Mouse (Mus musculus): ENCODE measurements around the gene Mrpl41. TPM values are rescaled to one million over a fixed set of nuclear protein-coding genes. Genes with fewer than 3 reads are reported as not detected.
"Not testable (repeated sequence)": the region's sequence is repeated elsewhere in the genome, so short reads cannot be mapped to it uniquely, and the experiment has no call there.

The Mrpl41 gene
- 22.5 to 54.3 TPM (median 43.5 TPM) in 3 replicates for total RNA-seq (2017)

GRCm38 (mm10) chr2:24974906-24975703 is at the start of gene Mrpl41:
Gene Mrpl41 (minus strand): TSS chr2:24975098.
- ATAC-seq (replicated peaks; ENCODE audit: insufficient number of reproducible peaks, low FRiP score, low TSS enrichment, poor library complexity, severe bottlenecking), result peak; percentile 81

DNA sequence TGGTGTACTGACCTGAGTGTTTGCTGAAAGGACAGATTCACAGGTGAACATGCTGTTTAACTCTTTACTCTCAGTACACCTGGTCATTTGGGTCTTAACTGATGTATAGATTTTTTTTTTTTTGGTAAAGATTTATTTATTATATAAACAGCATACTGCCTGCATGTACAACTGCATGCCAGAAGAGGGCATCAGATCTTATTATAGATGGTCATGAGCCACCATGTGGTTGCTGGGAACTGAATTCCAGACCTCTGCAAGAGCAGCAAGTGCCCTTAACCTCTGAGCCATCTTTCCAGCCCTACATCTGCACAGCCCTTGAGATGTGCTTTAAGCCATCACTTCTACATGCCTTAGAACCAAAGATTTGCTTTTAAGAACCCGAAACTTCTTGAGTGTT is 47.8 kb upstream of the Mrpl41 start:
- ATAC-seq (replicated peaks; ENCODE audit: insufficient number of reproducible peaks, low FRiP score, low TSS enrichment, poor library complexity, severe bottlenecking), result no peak

GRCm38 (mm10) chr2:25008250-25008649 is 33.4 kb upstream of the Mrpl41 start:
- no peak for ATAC-seq (replicated peaks; ENCODE audit: insufficient number of reproducible peaks, low FRiP score, low TSS enrichment, poor library complexity, severe bottlenecking)

DNA sequence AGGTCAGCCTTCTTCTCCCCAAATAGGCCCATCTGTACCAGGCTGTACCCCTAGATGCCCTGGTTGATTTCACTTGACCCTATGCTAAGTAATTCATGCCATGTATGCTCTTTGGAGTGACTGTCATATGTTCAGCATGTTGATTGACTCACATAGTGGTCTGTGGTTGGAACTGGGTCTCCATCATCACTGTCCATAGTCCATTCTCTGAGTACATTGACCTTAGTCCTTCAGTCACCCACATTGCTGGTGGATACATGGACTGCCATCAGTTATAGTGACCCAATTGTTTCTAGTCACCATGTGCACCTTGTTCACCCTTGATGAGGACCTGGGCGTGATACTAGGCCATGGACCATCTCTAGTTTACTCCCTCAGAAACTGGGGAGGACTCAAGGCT is 31.9 kb upstream of the Mrpl41 start:
- no peak for ATAC-seq (replicated peaks; ENCODE audit: insufficient number of reproducible peaks, low FRiP score, low TSS enrichment, poor library complexity, severe bottlenecking)

DNA sequence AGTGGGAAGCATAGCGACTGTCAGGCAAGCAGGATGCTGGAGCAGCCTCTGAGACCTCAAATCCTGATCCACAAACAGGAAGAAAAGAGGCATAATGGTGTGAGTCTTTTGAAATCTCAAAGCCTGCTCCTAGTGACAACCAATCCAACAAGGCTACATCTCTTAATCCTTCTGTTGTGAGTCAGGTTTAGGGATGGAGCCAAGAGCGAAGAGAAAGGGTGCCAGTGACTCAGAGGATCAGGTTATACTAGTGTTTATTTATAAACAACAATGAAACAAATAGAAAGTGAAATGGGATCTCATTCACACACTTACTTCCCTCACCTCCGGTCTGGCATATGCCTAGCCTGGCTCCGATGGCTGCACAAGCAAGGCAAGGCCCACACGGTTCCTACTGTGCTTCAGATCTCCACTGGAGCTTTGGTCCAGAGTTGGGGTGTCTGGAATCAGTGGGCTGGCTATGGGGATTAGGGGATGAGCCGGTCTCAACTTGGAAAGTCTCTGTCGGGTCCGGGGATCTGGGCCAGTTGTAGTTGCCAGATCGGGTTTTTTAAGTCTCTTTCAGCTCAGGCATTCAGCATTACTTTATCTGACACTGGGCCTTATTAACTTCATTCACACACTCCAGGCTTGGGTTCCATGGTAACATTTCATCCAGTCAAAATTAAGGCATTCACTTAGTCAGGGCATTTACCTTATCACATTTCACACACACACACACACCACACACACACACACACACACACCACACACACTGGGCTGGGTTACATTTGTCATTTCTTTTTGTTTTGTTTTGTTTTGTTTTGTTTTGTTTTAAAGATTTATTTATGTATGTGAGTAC is 29.3 kb upstream of the Mrpl41 start:
- ATAC-seq (replicated peaks; ENCODE audit: insufficient number of reproducible peaks, low FRiP score, low TSS enrichment, poor library complexity, severe bottlenecking), result no peak

- ATAC-seq (replicated peaks; ENCODE audit: insufficient number of reproducible peaks, low FRiP score, low TSS enrichment, poor library complexity, severe bottlenecking), result no peak
Observed at GRCm38 (mm10) chr2:25000544-25001235, 25.8 kb upstream of the Mrpl41 start.

DNA sequence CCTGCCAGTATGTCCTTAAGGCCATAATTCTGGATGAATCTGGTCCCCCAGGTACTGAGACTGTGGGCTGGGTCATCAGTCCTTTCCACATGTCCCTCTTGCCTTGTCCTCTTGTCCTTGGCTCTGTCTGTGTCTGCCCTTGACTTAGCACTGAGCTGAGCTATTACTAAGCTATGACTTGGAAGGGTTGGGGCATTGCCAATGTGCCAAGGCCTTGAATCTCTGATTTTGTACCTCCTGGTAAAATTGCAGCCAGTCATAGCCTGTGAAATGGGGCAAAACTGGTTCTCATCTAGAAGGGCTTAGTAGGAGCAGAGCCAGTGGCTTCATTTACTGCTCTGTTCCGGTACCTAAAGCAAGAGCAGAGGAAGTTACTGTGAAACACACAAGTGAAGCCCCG is 21.6 kb upstream of the Mrpl41 start:
- ATAC-seq (replicated peaks; ENCODE audit: insufficient number of reproducible peaks, low FRiP score, low TSS enrichment, poor library complexity, severe bottlenecking), result no peak

DNA sequence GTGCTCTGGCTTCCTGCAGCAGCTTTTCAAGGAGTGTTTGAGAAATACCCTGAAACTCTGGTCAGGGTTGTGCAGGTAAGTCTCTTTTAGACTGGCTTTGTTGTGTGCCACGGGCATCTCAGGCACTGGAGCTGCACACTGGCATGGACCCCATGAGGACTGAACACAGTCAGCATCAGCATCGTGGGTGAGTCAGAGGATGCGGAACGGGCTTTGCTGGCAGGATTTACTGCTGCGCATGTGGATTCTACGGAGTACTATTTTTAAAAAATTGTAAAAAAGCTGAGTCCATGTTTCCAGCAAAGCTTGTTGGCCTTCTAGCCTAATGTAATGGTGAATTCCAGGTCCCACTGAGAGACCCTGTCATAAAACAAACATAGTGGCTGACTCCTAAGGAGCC is 20.4 kb upstream of the Mrpl41 start:
- ATAC-seq (replicated peaks; ENCODE audit: insufficient number of reproducible peaks, low FRiP score, low TSS enrichment, poor library complexity, severe bottlenecking), result no peak

DNA sequence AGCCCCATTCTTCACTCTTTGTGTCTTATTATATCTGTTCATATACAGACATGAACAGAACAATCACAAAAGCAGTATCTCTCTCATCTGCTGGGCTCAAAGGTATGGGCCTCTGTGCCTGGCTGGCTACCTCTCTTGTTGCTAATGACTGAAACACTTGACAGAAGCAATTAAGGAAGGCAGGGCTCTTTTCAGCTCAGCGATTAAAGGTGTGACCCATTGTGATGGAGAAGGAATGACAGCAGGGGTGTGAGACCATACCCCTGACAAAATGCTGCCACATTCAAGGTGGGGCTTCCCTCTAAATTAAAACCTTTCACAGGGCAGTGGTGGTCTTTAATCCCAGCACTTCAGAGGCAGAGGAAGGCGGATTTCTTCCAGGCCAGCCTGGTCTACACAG is 12.9 kb upstream of the Mrpl41 start:
- ATAC-seq (replicated peaks; ENCODE audit: insufficient number of reproducible peaks, low FRiP score, low TSS enrichment, poor library complexity, severe bottlenecking), result no peak

- ATAC-seq (replicated peaks; ENCODE audit: insufficient number of reproducible peaks, low FRiP score, low TSS enrichment, poor library complexity, severe bottlenecking), result peak; percentile 32; the same call in 1 of the 2 replicates
Observed at GRCm38 (mm10) chr2:24976960-24977359, 2.1 kb upstream of the Mrpl41 start.

DNA sequence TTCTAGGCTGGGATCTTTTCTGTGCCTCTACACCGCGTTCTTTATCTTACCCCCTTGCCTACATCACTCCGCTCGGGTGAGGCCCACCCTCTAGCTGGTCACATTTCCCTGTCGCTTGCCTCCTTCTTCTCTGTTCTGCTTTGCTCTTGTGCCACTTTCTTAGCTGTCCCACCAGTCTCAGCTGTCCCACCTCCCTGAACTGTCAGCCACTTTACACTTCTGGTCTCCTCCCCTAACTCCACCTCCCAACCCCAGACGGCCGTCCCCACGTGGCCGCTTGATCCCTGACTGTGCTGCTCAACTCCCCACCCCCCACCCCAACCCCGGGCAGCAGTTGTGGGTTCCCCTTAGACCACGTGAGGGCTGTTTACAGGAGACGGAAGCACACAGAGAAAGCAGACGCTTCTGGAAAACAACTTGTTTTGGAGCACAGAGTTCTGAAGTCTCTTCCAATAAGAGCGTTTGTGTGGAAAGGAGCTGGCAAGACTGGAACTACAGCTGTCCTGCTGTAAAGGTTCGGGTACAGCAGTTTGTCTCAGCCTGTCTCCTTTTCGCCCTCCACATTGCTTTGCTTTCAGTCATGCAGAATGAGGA is 903 bp upstream of the Mrpl41 start, which contains the start of gene Pnpla7:
Pnpla7 (plus strand) TSS at position 330 of the 594 bp plus-strand sequence.
- ATAC-seq (replicated peaks; ENCODE audit: insufficient number of reproducible peaks, low FRiP score, low TSS enrichment, poor library complexity, severe bottlenecking), result peak; percentile 74

DNA sequence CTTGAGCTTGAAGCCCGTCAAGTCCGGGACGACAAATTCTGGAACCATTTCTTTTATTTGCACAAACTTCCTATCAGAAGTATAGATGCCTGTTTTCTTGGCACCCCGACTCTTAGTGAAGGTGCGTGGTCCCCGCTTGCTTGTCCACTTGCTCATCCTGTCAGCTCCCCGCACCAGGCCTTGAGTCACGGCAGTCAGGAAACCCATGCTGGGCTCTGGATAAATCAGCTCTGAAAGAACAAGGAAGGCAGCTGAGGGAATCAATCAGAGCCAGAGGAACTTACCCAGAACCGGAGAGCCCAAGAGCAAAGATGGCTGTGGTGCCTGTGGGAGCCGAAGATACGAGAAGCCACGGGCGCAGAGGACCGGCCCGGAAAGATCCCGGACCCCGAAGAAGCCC is 446 bp downstream of the Mrpl41 start:
- not testable (repeated sequence) for ATAC-seq (replicated peaks; ENCODE audit: insufficient number of reproducible peaks, low FRiP score, low TSS enrichment, poor library complexity, severe bottlenecking)

- no peak for ATAC-seq (replicated peaks; ENCODE audit: insufficient number of reproducible peaks, low FRiP score, low TSS enrichment, poor library complexity, severe bottlenecking)
Observed at GRCm38 (mm10) chr2:24970386-24970785, 4.5 kb downstream of the Mrpl41 start.

- ATAC-seq (replicated peaks; ENCODE audit: insufficient number of reproducible peaks, low FRiP score, low TSS enrichment, poor library complexity, severe bottlenecking), result peak; percentile 97
Observed at GRCm38 (mm10) chr2:24962304-24963000, 12.4 kb downstream of the Mrpl41 start, which contains the start of gene Dph7. Gene Dph7 (plus strand): TSS chr2:24962400.

DNA sequence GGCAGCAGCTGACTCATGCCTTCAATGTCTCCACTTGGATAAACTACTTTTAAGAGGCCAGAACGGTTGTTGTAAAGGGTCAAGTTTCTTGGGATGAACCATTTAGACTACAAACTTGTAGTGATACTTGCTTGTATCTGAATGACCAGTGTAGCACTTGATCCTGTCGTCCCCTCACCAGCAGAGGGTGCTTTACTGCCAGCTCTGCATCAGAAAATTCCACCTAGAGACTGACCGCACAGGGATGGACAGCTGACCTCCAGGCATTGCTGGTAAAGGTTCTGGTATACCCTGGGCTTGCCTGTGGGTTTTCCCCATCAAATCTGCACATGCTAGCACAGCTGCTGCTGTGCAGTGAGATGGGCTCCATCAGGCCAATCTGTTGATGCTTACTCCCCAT is 14.0 kb downstream of the Mrpl41 start:
- no peak for ATAC-seq (replicated peaks; ENCODE audit: insufficient number of reproducible peaks, low FRiP score, low TSS enrichment, poor library complexity, severe bottlenecking)

GRCm38 (mm10) chr2:24952537-24953055 is 22.3 kb downstream of the Mrpl41 start:
- ATAC-seq (replicated peaks; ENCODE audit: insufficient number of reproducible peaks, low FRiP score, low TSS enrichment, poor library complexity, severe bottlenecking), result no peak

- 0 out of 2 replicates have a peak, but pooled peaks have one; percentile 19 for ATAC-seq (replicated peaks; ENCODE audit: insufficient number of reproducible peaks, low FRiP score, low TSS enrichment, poor library complexity, severe bottlenecking)
Observed at GRCm38 (mm10) chr2:24950189-24950535, 24.7 kb downstream of the Mrpl41 start.
